Mouse (Mus musculus) midbrain, embryonic 15.5 days (tissue): Measurements from ENCODE around the gene Ak8. TPM values are rescaled to one million over a fixed set of nuclear protein-coding genes. Genes with fewer than 3 reads are reported as not detected.

Experiments
- ATAC-seq: fragments of 200-750 bp; cut with Nextera tagmentation; replicated peaks from 2 replicates; pipeline ENCODE4 v1.8.0; 2017; ENCODE audit warnings: moderate TSS enrichment
- H3K27ac ChIP-seq: fragments of 300-500 bp; sonication (generic); 2 replicates; pipeline ENCODE4 v1.5.1; 2015; ENCODE audit warnings: mild to moderate bottlenecking, inconsistent platforms
- H3K27me3 ChIP-seq: fragments of 300-500 bp; sonication (generic); replicated peaks from 2 replicates; pipeline ENCODE4 v1.6.1; 2015; ENCODE audit warnings: inconsistent platforms
- H3K36me3 ChIP-seq: fragments of 300-500 bp; sonication (generic); replicated peaks from 2 replicates; pipeline ENCODE4 v1.6.1; 2015; ENCODE audit warnings: inconsistent platforms
- H3K4me1 ChIP-seq: fragments of 300-500 bp; sonication (generic); 2 replicates; pipeline ENCODE4 v1.6.1; 2015; ENCODE audit warnings: inconsistent platforms
- H3K4me2 ChIP-seq: fragments of 300-500 bp; sonication (generic); 2 replicates; pipeline ENCODE4 v1.6.1; 2015; ENCODE audit warnings: inconsistent platforms, mild to moderate bottlenecking, moderate library complexity
- H3K4me3 ChIP-seq: fragments of 300-500 bp; sonication (generic); 2 replicates; pipeline ENCODE4 v1.5.1; 2015; ENCODE audit warnings: mild to moderate bottlenecking, inconsistent platforms
- H3K9ac ChIP-seq: fragments of 300-500 bp; sonication (generic); 2 replicates; pipeline ENCODE4 v1.6.1; 2015; ENCODE audit warnings: mild to moderate bottlenecking, inconsistent platforms
- H3K9me3 ChIP-seq: fragments of 300-500 bp; sonication (generic); 2 replicates; pipeline ENCODE4 v1.6.1; 2016; ENCODE audit warnings: inconsistent platforms
- whole genome bisulfite sequencing: fragments of 180-500 bp; shearing (Covaris S2); methylation state at CpG from one replicate; pipeline ENCODE4 v1.1.7; 2015; ENCODE audit warnings: mixed read lengths; 5-methylcytosine and 5-hydroxymethylcytosine counted together
- polyA plus RNA-seq: library from polyadenylated mRNA; unstranded; fragments of >200 nt; fragmentation: Nextera tagmentation; extraction: Ambion mirVana; gene quantifications from 2 replicates; pipeline ENCODE4 v1.2.1, GENCODE M21; 2015

Ak8 gene
- polyA plus RNA-seq = 4.1 and 4.4 TPM in 2 replicates

DNA sequence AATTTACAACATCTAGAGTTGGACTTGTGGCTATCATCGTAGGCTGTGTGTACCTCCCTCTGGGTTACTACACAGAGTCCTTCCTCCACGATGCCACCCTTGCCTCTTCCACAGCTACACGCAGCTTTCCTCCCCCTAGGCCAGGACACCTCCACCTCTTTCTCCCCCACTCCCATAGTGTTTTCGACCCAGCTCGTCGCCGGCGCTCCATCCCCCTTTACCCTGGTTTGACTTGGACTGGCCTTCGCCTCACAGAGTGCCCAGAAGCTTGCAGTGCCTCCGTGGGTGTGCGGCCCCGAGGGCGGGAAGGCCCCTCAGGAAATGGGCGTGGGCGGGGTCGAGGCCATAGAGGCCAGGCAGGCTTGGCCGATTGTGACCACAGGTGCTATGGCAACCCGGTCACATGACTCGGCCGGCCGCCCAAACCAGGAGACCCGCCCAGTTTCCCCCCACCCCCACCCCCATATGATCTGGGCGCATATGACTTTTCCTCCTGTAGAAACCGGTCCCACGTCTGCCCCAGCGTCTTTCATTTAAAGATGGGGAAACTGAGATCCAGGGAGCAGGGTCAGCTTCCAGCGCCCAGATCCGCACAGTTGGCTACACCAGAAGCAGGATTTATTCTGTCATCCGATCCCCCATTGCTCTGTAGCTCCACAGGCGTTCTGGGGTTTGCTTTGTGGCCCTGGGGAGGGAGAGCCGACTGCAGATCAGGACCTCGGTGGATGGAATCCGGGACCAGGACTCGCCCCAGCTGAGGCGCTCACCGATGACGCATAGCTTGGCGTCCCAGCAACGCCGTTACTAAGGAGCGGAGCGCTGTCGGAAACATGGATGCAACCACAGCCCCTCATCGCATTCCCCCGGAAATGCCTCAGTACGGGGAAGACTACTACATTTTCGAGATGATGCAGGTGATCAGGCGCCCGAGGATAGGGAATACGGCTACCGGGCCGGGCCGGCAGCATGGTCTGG lies at the start of gene Ak8, which contains the start of gene Spaca9:
Gene Ak8 (plus strand): TSS at position 804 of the 975 bp plus-strand sequence.
Gene Spaca9 (minus strand): TSS at position 367 of the 975 bp plus-strand sequence.
- no peaks in the 10 kb centered on the region for H3K9me3 ChIP-seq
- peak within 1 kb of the TSS; percentile 65 for H3K27ac ChIP-seq
- no peaks in the 10 kb centered on the region for H3K36me3 ChIP-seq
- 0 out of 2 replicates have a peak, but pooled peaks cover 3% of the 10 kb centered on the region for H3K27me3 ChIP-seq
- H3K4me3 ChIP-seq = peak within 1 kb of the TSS; percentile 56
- peak within 1 kb of the TSS; percentile 71 for H3K9ac ChIP-seq
- WGBS = 2% methylated on average over 53 of the region's 53 CpGs
- ATAC-seq = peak; percentile 88
- peak within 1 kb of the TSS; percentile 86 for H3K4me2 ChIP-seq
- peaks cover 24% of the 10 kb centered on the region for H3K4me1 ChIP-seq

DNA sequence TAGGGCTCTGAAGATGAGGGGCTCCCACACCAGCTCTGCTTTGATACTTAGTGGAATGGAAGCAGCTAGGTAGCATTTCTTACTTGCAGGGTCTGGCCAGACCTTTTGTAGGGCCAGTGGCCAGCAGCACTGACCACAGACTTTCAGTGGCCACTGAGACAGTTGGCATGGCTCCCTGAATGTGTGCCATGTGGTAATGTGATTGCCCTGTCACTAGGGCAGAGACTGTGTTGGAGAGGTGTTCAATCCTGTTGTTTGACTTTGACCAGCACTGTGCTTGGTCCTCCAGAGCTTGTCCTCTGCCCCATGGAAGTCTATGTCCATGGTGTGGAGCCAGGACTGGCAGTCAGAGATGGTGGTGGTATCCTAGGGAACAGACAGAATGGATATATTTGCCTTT lies 49.4 kb upstream of the Ak8 start:
- no peaks in the 10 kb centered on the region for H3K4me1 ChIP-seq
- H3K36me3 ChIP-seq = peaks cover 8% of the 10 kb centered on the region
- no peaks in the 10 kb centered on the region for H3K9me3 ChIP-seq
- no peak overlapping the region for H3K9ac ChIP-seq
- no peak overlapping the region for H3K27ac ChIP-seq
- no peak for ATAC-seq
- no peak overlapping the region for H3K4me2 ChIP-seq
- H3K4me3 ChIP-seq = no peak overlapping the region
- H3K27me3 ChIP-seq = no peaks in the 10 kb centered on the region

DNA sequence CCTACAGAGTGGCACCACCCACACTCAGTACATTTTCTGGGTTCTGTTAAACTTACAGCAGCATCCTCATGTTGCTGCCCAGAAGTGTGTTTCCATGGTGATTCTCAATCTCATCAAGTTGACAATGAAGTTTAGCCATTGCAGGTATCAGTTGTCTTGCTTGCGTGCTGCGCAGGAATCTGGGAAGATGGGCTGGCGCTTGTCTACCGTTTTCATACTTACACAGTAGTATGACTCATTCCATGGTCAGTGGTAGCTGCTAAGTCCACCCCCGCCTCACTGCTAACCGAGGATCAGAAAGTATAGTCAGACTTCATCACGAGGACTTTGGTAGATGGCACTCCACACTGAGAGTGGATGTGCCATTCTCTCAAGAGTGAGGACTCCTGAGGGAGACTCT lies 46.6 kb upstream of the Ak8 start:
- H3K27me3 ChIP-seq = no peaks in the 10 kb centered on the region
- H3K4me3 ChIP-seq = no peak overlapping the region
- H3K4me1 ChIP-seq = no peaks in the 10 kb centered on the region
- no peak overlapping the region for H3K27ac ChIP-seq
- H3K36me3 ChIP-seq = peaks cover 29% of the 10 kb centered on the region
- ATAC-seq = no peak
- H3K4me2 ChIP-seq = no peak overlapping the region
- no peaks in the 10 kb centered on the region for H3K9me3 ChIP-seq
- no peak overlapping the region for H3K9ac ChIP-seq
- WGBS = 98% methylated on average over 7 of the region's 7 CpGs

DNA sequence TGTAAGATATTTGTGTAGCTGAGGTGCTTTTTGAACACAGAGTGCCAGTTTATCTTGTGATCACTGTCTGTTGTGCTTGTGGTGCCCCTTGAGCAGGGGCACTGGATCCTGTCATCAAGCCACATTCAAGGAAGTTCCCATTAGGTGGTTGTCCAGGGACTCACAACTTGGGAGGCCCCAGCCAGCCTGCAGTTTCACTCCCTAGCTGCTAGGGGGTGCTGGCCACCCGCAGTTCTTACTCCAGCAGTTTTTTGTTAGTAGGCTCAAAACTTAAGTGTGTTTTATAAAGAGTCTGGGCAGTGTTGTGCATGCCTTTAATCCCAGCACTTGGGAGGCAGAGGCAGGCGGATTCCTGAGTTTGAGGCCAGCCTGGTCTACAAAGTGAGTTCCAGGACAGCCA lies 45.7 kb upstream of the Ak8 start:
- no peak for ATAC-seq
- WGBS = 70% methylated on average over 2 of the region's 2 CpGs
- Histone ChIP-seq H3K27ac (no peak overlapping the region), H3K27me3 (no peaks in the 10 kb centered on the region), H3K9me3 (no peaks in the 10 kb centered on the region), H3K4me3 (no peak overlapping the region), H3K36me3 (peaks cover 39% of the 10 kb centered on the region), H3K4me1 (no peaks in the 10 kb centered on the region), H3K4me2 (no peak overlapping the region), H3K9ac (no peak overlapping the region)

DNA sequence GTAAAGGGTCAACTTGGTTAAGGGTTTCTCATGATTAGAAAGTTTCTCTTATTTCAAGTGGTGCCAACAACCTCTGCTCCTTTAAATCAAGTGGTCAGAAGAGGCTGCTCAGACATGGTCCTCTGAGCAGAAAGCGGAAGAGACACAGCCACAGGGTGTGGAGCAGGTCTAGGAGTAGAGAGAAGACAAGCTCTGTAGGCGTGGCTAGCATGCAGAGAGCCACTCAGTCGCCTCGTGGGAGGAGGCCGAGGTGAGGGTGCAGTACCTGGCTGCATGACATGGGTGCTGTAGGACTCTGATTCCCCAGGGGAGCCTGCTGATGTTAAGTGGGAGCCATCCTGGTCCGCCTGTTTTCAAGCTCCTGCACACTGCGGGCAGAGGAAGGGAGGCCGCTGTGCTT lies 43.7 kb upstream of the Ak8 start:
- H3K4me1 ChIP-seq = no peaks in the 10 kb centered on the region
- no peak overlapping the region for H3K9ac ChIP-seq
- H3K4me3 ChIP-seq = no peak overlapping the region
- peaks cover 45% of the 10 kb centered on the region for H3K36me3 ChIP-seq
- H3K4me2 ChIP-seq = no peak overlapping the region
- no peaks in the 10 kb centered on the region for H3K9me3 ChIP-seq
- WGBS = 84% methylated on average over 8 of the region's 8 CpGs
- no peak overlapping the region for H3K27ac ChIP-seq
- no peaks in the 10 kb centered on the region for H3K27me3 ChIP-seq
- ATAC-seq = no peak

DNA sequence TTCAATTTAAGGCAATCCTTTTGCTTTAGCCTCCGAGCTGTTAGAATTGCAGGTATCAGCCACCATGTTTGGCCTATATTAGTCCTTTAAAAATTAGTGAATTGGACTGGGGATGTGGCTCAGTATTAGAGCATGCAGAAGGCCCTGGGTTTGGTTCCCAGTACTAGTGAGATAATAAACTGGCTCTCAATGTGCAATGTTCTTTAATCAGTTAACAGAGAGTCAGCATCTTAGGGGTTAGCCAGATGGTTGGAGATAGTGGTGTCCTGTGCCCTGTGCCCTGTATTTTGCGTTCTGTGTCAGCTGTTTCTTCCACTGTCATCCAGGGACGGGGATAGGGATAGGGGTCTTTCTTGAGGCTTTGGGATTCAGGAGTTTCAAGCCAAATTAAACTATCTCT lies 37.1 kb upstream of the Ak8 start:
- no peak overlapping the region for H3K4me2 ChIP-seq
- H3K27me3 ChIP-seq = no peaks in the 10 kb centered on the region
- 95% methylated on average over 3 of the region's 3 CpGs for WGBS
- no peak overlapping the region for H3K27ac ChIP-seq
- H3K36me3 ChIP-seq = peaks cover 61% of the 10 kb centered on the region
- H3K4me3 ChIP-seq = no peak overlapping the region
- ATAC-seq = no peak
- H3K9me3 ChIP-seq = no peaks in the 10 kb centered on the region
- no peak overlapping the region for H3K9ac ChIP-seq
- H3K4me1 ChIP-seq = no peaks in the 10 kb centered on the region

DNA sequence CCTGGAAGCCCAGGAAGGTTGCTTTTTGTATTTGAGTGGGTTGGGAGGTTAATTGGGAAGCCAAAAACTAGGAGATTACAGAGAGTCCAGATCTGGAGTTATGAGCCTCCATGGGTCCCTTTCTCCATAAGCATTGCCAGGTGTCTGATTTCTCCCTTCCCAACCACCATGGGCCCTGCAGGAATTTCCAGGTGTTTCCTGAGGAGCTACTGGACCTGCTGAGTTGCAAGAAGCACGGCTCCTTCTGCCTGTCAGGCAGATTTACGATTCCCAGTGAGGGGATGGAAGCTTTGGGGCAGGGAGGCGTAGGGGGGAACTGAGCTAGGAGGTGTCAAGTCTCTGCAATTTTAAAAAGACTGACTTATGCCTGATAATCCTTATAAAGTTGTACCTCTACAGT lies 34.1 kb upstream of the Ak8 start:
- no peaks in the 10 kb centered on the region for H3K4me1 ChIP-seq
- H3K36me3 ChIP-seq = peaks cover 55% of the 10 kb centered on the region
- no peak overlapping the region for H3K4me2 ChIP-seq
- ATAC-seq = no peak
- no peaks in the 10 kb centered on the region for H3K9me3 ChIP-seq
- H3K27ac ChIP-seq = no peak overlapping the region
- H3K4me3 ChIP-seq = no peak overlapping the region
- no peaks in the 10 kb centered on the region for H3K27me3 ChIP-seq
- 95% methylated on average over 3 of the region's 3 CpGs for WGBS
- no peak overlapping the region for H3K9ac ChIP-seq

DNA sequence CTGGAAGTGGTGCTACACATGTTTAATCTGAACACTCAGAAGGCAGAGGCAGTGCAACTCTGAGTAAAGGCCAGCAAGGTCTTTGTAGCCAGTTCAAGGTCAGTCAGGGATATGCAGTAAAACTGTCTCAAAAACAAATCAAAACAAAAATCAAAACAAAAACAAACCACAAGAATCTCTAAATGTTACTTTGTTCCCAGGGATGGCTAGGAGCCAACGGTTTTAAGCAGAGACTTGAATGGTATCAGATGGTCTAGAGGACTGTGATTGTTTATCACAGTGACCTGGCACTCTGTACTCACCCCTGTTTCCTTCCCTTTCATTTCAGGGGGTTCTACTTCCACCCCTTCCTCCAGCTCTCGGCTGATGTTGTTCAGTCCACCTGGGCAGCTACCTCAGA lies 28.5 kb upstream of the Ak8 start:
- WGBS = 90% methylated on average over 2 of the region's 2 CpGs
- Histone ChIP-seq H3K4me3 (no peak overlapping the region), H3K9ac (no peak overlapping the region), H3K4me1 (no peaks in the 10 kb centered on the region), H3K36me3 (peaks cover 57% of the 10 kb centered on the region), H3K9me3 (no peaks in the 10 kb centered on the region), H3K27ac (no peak overlapping the region), H3K4me2 (no peak overlapping the region), H3K27me3 (no peaks in the 10 kb centered on the region)
- no peak for ATAC-seq

DNA sequence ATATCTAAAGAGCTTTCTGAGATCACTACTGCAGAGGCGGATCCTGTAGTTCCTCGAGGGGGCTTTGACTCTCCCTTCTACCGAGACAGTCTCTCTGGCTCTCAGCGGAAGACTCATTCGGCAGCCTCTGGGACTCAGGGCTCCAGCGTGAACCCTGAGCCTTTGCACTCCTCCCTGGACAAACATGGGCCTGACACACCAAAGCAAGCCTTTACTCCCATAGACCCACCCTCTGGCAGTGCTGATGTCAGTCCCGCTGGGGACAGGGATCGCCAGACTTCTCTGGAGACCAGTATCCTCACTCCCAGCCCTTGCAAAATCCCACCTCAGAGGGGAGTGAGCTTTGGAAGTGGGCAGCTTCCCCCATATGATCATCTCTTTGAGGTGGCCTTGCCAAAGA lies 24.0 kb upstream of the Ak8 start:
- Histone ChIP-seq H3K36me3 (peaks cover 70% of the 10 kb centered on the region), H3K9me3 (no peaks in the 10 kb centered on the region), H3K27me3 (no peaks in the 10 kb centered on the region), H3K27ac (no peak overlapping the region), H3K9ac (no peak overlapping the region), H3K4me3 (no peak overlapping the region), H3K4me1 (no peaks in the 10 kb centered on the region), H3K4me2 (no peak overlapping the region)
- WGBS = 94% methylated on average over 8 of the region's 8 CpGs
- no peak for ATAC-seq

DNA sequence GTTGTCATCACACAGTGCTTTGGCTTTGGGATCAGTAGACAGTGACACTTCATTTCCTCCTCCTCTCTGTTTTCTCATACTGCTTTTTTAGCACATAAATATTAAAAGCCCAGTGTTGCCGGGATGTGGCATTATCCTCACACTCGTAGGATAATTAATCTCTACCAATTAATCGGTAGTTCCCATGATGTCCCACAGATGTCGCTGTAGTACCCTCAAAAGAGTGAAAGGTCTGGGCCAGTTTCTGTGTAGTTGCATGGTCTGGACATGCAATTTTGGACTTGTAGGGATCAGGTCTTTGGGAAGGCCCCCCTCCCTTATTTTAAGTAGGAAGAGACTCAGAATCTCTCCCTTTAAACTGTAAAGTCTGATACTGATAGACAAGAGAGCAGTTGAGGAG lies 19.3 kb upstream of the Ak8 start:
- H3K9ac ChIP-seq = no peak overlapping the region
- WGBS = 19% methylated on average over 4 of the region's 4 CpGs

DNA sequence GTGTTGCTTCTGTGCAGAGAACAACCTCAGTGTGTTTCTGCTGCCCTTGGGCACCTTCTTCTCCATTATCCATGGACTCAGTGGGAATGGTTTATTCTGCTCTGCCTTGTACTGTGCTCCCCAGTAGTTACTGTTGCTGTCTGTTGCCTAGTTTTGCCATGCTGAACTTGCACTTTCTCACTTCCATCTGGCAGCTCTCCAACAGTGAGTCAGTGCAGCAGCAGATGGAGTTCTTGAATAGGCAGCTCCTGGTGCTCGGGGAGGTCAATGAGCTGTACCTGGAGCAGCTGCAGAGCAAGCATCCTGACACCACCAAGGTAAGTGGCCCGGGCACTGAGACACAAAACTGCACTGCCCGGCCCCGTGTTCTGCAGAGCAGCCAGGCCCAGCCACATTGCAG lies 18.2 kb upstream of the Ak8 start:
- Histone ChIP-seq H3K4me3 (no peak overlapping the region), H3K9ac (no peak overlapping the region), H3K27ac (no peak overlapping the region), H3K27me3 (no peaks in the 10 kb centered on the region), H3K4me1 (no peaks in the 10 kb centered on the region), H3K4me2 (no peak overlapping the region), H3K9me3 (no peaks in the 10 kb centered on the region), H3K36me3 (peaks cover 74% of the 10 kb centered on the region)
- WGBS = 84% methylated on average over 4 of the region's 4 CpGs
- ATAC-seq = no peak

More for the DNA sequence above, 19.3 kb upstream of the Ak8 start:
- Histone ChIP-seq H3K9me3 (no peaks in the 10 kb centered on the region), H3K4me1 (no peaks in the 10 kb centered on the region), H3K27ac (no peak overlapping the region), H3K27me3 (no peaks in the 10 kb centered on the region), H3K4me2 (no peak overlapping the region), H3K4me3 (no peak overlapping the region), H3K36me3 (peaks cover 74% of the 10 kb centered on the region)
- no peak for ATAC-seq

DNA sequence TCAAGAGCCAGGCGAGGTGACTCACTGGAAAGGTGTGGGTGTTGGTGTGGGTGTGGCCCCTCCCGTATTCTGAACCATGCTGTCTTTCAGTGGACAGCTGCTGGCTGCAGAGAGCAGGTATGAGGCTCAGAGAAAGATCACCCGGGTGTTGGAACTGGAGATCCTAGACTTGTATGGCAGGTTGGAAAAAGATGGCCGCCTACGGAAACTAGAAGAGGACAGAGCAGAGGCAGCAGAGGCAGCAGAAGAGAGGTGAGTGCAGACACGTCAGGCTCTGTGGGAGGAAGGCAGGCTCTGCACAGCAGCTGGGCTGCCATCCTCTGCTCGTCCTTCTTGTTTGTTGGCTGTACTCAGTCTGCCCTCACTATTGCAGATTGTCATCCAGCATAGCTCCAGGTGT lies 14.1 kb upstream of the Ak8 start:
- H3K4me2 ChIP-seq = no peak overlapping the region
- H3K4me3 ChIP-seq = no peak overlapping the region
- H3K4me1 ChIP-seq = no peaks in the 10 kb centered on the region
- ATAC-seq = no peak
- H3K36me3 ChIP-seq = peaks cover 51% of the 10 kb centered on the region
- no peaks in the 10 kb centered on the region for H3K9me3 ChIP-seq
- no peak overlapping the region for H3K9ac ChIP-seq
- no peaks in the 10 kb centered on the region for H3K27me3 ChIP-seq
- 91% methylated on average over 7 of the region's 7 CpGs for WGBS
- H3K27ac ChIP-seq = no peak overlapping the region

DNA sequence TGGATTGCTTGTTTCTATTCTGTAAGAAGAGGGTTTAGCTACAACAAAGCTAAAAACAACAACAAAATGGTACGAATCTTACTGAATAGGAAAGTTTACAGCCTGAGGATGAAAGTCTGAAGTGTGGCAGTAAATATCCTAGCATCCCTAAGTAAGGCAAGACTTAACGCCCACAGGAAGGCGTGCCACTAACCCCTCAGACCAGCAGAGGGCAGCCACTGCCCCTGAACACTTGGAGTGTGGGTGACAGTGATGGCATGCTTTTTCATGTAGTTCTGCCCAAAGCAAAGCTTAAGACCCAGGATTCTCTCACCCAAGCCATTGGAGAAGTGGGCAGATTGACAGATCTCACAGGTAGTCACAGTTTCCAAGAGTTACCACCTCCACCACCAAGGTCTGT lies 11.5 kb upstream of the Ak8 start:
- Histone ChIP-seq H3K4me3 (no peak overlapping the region), H3K36me3 (peaks cover 38% of the 10 kb centered on the region), H3K4me1 (no peaks in the 10 kb centered on the region), H3K4me2 (no peak overlapping the region), H3K9me3 (no peaks in the 10 kb centered on the region), H3K27me3 (no peaks in the 10 kb centered on the region), H3K9ac (no peak overlapping the region), H3K27ac (no peak overlapping the region)
- no peak for ATAC-seq
- WGBS = 42% methylated on average over 3 of the region's 3 CpGs
